Mouse (Mus musculus): ENCODE data around the gene Crybg2. TPM values are rescaled to one million over a fixed set of nuclear protein-coding genes. Genes with fewer than 3 reads are reported as not detected.

Crybg2 gene
- polyA plus RNA-seq, 1 experiment from 2014 or later, result 1.2 TPM

GRCm38 (mm10) chr4:134125383-134126060 lies 64.9 kb downstream of the Crybg2 start:
- Histone ChIP-seq H3K27me3 (replicated peaks; ENCODE audit: control insufficient read depth, insufficient read depth, low read length) (no peaks in the 10 kb centered on the region), H3K27ac (ENCODE audit: low read depth, low read length) (no peak overlapping the region), H3K36me3 (ENCODE audit: control insufficient read depth, insufficient read depth, low read length) (no peaks in the 10 kb centered on the region), H3K4me2 (no peak overlapping the region), H3K4me3 (ENCODE audit: low read depth, low read length) (no peak overlapping the region), H3K9me3 (ENCODE audit: control insufficient read depth, low read length) (no peaks in the 10 kb centered on the region), H3K4me1 (replicated peaks; ENCODE audit: control insufficient read depth, insufficient read depth, low read length) (peaks cover 41% of the 10 kb centered on the region), H3K9ac (ENCODE audit: low read depth, low read length) (no peak overlapping the region)
- DNase-seq (ENCODE audit: low spot score) (no peak), ATAC-seq (replicated peaks; ENCODE audit: low FRiP score) (no peak)
- 82% methylated on average over 15 of the region's 15 CpGs for WGBS

- DNase-seq (ENCODE audit: low spot score) (no peak), ATAC-seq (replicated peaks; ENCODE audit: low FRiP score) (no peak)
- Histone ChIP-seq H3K27me3 (replicated peaks; ENCODE audit: control insufficient read depth, insufficient read depth, low read length) (no peaks in the 10 kb centered on the region), H3K4me1 (replicated peaks; ENCODE audit: control insufficient read depth, insufficient read depth, low read length) (peaks cover 43% of the 10 kb centered on the region), H3K36me3 (ENCODE audit: control insufficient read depth, insufficient read depth, low read length) (peaks cover 6% of the 10 kb centered on the region; the same call in 1 of the 2 replicates), H3K4me2 (peak overlapping the region; percentile 96), H3K9me3 (ENCODE audit: control insufficient read depth, low read length) (no peaks in the 10 kb centered on the region), H3K9ac (ENCODE audit: low read depth, low read length) (0 out of 2 replicates have a peak overlapping the region, but pooled peaks have one; percentile 22), H3K27ac (ENCODE audit: low read depth, low read length) (no peak overlapping the region), H3K4me3 (ENCODE audit: low read depth, low read length) (peak overlapping the region; percentile 86; the same call in 1 of the 2 replicates)
- WGBS, result 89% methylated on average over 21 of the region's 21 CpGs
These were observed 65.9 kb downstream of the Crybg2 start for GRCm38 (mm10) chr4:134126300-134127120.

GRCm38 (mm10) chr4:134127121-134127455 lies 66.5 kb downstream of the Crybg2 start:
- H3K36me3 ChIP-seq (ENCODE audit: control insufficient read depth, insufficient read depth, low read length), result peaks cover 6% of the 10 kb centered on the region; the same call in 1 of the 2 replicates
- ATAC-seq (replicated peaks; ENCODE audit: low FRiP score), result no peak
- H3K9ac ChIP-seq (ENCODE audit: low read depth, low read length), result peak overlapping the region; percentile 22; the same call in 1 of the 2 replicates
- no peaks in the 10 kb centered on the region for H3K9me3 ChIP-seq (ENCODE audit: control insufficient read depth, low read length)
- DNase-seq (ENCODE audit: low spot score), result no peak
- H3K27ac ChIP-seq (ENCODE audit: low read depth, low read length), result no peak overlapping the region
- peaks cover 43% of the 10 kb centered on the region for H3K4me1 ChIP-seq (replicated peaks; ENCODE audit: control insufficient read depth, insufficient read depth, low read length)
- H3K27me3 ChIP-seq (replicated peaks; ENCODE audit: control insufficient read depth, insufficient read depth, low read length), result no peaks in the 10 kb centered on the region
- H3K4me3 ChIP-seq (ENCODE audit: low read depth, low read length), result peak overlapping the region; percentile 86; the same call in 1 of the 2 replicates
- peak overlapping the region; percentile 96 for H3K4me2 ChIP-seq
- WGBS, result 84% methylated on average over 7 of the region's 7 CpGs

DNA sequence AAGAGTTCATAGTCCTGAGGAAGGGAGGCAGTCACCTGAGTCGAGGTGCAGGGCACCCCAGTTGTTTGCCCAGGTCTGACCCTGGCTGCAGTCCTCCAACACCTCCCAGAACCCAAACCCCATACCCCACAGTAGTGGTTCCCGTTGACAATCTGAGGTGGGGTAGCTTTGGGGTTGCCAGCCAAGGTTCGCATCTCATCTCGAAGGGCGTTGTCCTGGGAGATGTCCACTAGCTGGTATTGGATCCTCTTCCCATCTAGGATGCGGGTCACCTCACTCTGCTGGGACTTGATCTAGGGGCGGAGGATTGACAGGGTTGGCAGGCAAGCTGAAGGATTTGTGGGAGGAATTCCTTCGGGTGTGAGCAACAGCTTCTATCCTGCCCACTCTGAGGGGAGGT lies 67.2 kb downstream of the Crybg2 start:
- WGBS, result 49% methylated on average over 8 of the region's 8 CpGs
- DNase-seq (ENCODE audit: low spot score), result no peak
- Histone ChIP-seq H3K9me3 (ENCODE audit: control insufficient read depth, low read length) (no peaks in the 10 kb centered on the region), H3K36me3 (ENCODE audit: control insufficient read depth, insufficient read depth, low read length) (peaks cover 6% of the 10 kb centered on the region; the same call in 1 of the 2 replicates), H3K4me2 (peak overlapping the region; percentile 96), H3K4me1 (replicated peaks; ENCODE audit: control insufficient read depth, insufficient read depth, low read length) (peaks cover 43% of the 10 kb centered on the region), H3K27me3 (replicated peaks; ENCODE audit: control insufficient read depth, insufficient read depth, low read length) (no peaks in the 10 kb centered on the region), H3K4me3 (ENCODE audit: low read depth, low read length) (peak overlapping the region; percentile 86), H3K9ac (ENCODE audit: low read depth, low read length) (peak overlapping the region; percentile 92), H3K27ac (ENCODE audit: low read depth, low read length) (no peak overlapping the region)
- ATAC-seq (replicated peaks; ENCODE audit: low FRiP score), result no peak

- peaks cover 6% of the 10 kb centered on the region; the same call in 1 of the 2 replicates for H3K36me3 ChIP-seq (ENCODE audit: control insufficient read depth, insufficient read depth, low read length)
- WGBS, result under 1% methylated on average over 46 of the region's 50 CpGs
- ATAC-seq (replicated peaks; ENCODE audit: low FRiP score) (peak; percentile 94), DNase-seq (ENCODE audit: low spot score) (peak; percentile 88)
- H3K9me3 ChIP-seq (ENCODE audit: control insufficient read depth, low read length), result no peaks in the 10 kb centered on the region
- peak within 1 kb of the TSS; percentile 96 for H3K4me2 ChIP-seq
- peak within 1 kb of the TSS; percentile 86 for H3K4me3 ChIP-seq (ENCODE audit: low read depth, low read length)
- peak within 1 kb of the TSS; percentile 80 for H3K27ac ChIP-seq (ENCODE audit: low read depth, low read length)
- H3K27me3 ChIP-seq (replicated peaks; ENCODE audit: control insufficient read depth, insufficient read depth, low read length), result no peaks in the 10 kb centered on the region
- peak within 1 kb of the TSS; percentile 92 for H3K9ac ChIP-seq (ENCODE audit: low read depth, low read length)
- peaks cover 43% of the 10 kb centered on the region for H3K4me1 ChIP-seq (replicated peaks; ENCODE audit: control insufficient read depth, insufficient read depth, low read length)
These were observed 67.8 kb downstream of the Crybg2 start, which contains the start of gene Sh3bgrl3 for GRCm38 (mm10) chr4:134128221-134128982. Gene Sh3bgrl3 (minus strand): TSS chr4:134128789.

- 2% methylated on average over 14 of the region's 14 CpGs for WGBS
- H3K27ac ChIP-seq (ENCODE audit: low read depth, low read length), result peak overlapping the region; percentile 80
These were observed 68.4 kb downstream of the Crybg2 start for GRCm38 (mm10) chr4:134128983-134129362.

DNA sequence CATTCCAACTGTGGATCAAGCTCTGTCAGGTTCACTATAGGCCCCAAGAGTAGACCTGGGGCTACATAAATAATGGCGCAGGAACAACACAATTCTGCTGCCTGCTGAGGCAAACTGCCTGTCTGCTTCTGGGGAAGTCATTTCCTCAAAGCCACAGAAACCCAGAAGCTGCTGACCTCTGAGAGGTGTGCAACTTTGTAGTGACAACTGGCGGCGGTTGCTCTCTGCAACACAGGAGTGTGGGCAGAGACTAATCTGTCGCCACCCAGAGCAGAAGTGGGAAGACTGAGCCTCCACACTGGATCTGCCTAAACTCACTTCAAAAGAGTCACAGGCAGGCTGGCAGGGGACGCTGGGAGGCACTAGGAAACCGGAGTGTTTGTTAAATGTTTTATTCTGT lies 68.9 kb downstream of the Crybg2 start:
- H3K27ac ChIP-seq (ENCODE audit: low read depth, low read length), result peak overlapping the region; percentile 80
- peak overlapping the region; percentile 86; the same call in 1 of the 2 replicates for H3K4me3 ChIP-seq (ENCODE audit: low read depth, low read length)
- H3K4me2 ChIP-seq, result peak overlapping the region; percentile 96
- H3K27me3 ChIP-seq (replicated peaks; ENCODE audit: control insufficient read depth, insufficient read depth, low read length), result no peaks in the 10 kb centered on the region
- no peak for ATAC-seq (replicated peaks; ENCODE audit: low FRiP score)
- H3K36me3 ChIP-seq (ENCODE audit: control insufficient read depth, insufficient read depth, low read length), result peaks cover 6% of the 10 kb centered on the region; the same call in 1 of the 2 replicates
- H3K9me3 ChIP-seq (ENCODE audit: control insufficient read depth, low read length), result no peaks in the 10 kb centered on the region
- peaks cover 35% of the 10 kb centered on the region for H3K4me1 ChIP-seq (replicated peaks; ENCODE audit: control insufficient read depth, insufficient read depth, low read length)
- 27% methylated on average over 6 of the region's 6 CpGs for WGBS
- H3K9ac ChIP-seq (ENCODE audit: low read depth, low read length), result peak overlapping the region; percentile 92
- DNase-seq (ENCODE audit: low spot score), result no peak

More at GRCm38 (mm10) chr4:134128983-134129362, 68.4 kb downstream of the Crybg2 start:
- H3K4me3 ChIP-seq (ENCODE audit: low read depth, low read length), result peak overlapping the region; percentile 86
- H3K4me1 ChIP-seq (replicated peaks; ENCODE audit: control insufficient read depth, insufficient read depth, low read length), result peaks cover 41% of the 10 kb centered on the region
- ATAC-seq (replicated peaks; ENCODE audit: low FRiP score) (peak; percentile 55), DNase-seq (ENCODE audit: low spot score) (no peak)
- H3K9ac ChIP-seq (ENCODE audit: low read depth, low read length), result peak overlapping the region; percentile 92
- H3K36me3 ChIP-seq (ENCODE audit: control insufficient read depth, insufficient read depth, low read length), result peaks cover 6% of the 10 kb centered on the region; the same call in 1 of the 2 replicates
- H3K9me3 ChIP-seq (ENCODE audit: control insufficient read depth, low read length), result no peaks in the 10 kb centered on the region
- H3K27me3 ChIP-seq (replicated peaks; ENCODE audit: control insufficient read depth, insufficient read depth, low read length), result no peaks in the 10 kb centered on the region
- peak overlapping the region; percentile 96 for H3K4me2 ChIP-seq

DNA sequence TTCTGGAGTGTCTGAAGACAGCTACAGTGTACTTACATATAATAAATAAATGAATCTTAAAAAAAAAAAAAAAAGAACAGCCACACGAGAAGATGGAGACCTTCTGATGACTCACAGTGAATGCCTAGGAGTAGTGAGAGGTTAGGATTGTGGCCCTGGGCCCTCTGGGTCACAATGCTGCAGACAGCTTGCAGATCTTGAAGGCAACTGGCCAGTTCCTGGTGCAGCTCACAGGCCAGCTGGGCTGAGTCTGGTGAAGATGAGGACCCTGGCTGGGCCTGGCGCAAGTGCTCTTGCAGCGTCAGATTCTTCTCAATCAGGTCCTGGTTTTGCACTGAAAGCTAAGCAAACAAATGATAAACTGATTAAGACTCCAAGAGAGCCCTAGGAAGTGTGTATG lies 71.5 kb downstream of the Crybg2 start:
- H3K4me1 ChIP-seq (replicated peaks; ENCODE audit: control insufficient read depth, insufficient read depth, low read length), result peaks cover 39% of the 10 kb centered on the region
- no peak overlapping the region for H3K4me3 ChIP-seq (ENCODE audit: low read depth, low read length)
- H3K36me3 ChIP-seq (ENCODE audit: control insufficient read depth, insufficient read depth, low read length), result peaks cover 6% of the 10 kb centered on the region; the same call in 1 of the 2 replicates
- H3K9ac ChIP-seq (ENCODE audit: low read depth, low read length), result no peak overlapping the region
- no peaks in the 10 kb centered on the region for H3K27me3 ChIP-seq (replicated peaks; ENCODE audit: control insufficient read depth, insufficient read depth, low read length)
- H3K9me3 ChIP-seq (ENCODE audit: control insufficient read depth, low read length), result no peaks in the 10 kb centered on the region
- WGBS, result 82% methylated on average over 3 of the region's 3 CpGs
- H3K4me2 ChIP-seq, result no peak overlapping the region
- DNase-seq (ENCODE audit: low spot score) (no peak), ATAC-seq (replicated peaks; ENCODE audit: low FRiP score) (no peak)
- H3K27ac ChIP-seq (ENCODE audit: low read depth, low read length), result no peak overlapping the region
